Mouse (Mus musculus) stomach, postnatal 0 days (tissue): Measurements from ENCODE around the gene Zfp454. TPM values are rescaled to one million over a fixed set of nuclear protein-coding genes. Genes with fewer than 3 reads are reported as not detected.
A peak's percentile ranks its signal among the peaks of the same experiment; 100 is the strongest.

Experiments used
- ATAC-seq: fragments of 200-750 bp; cut with Nextera tagmentation; 2 replicates; pipeline ENCODE4 v1.8.0; 2017; ENCODE audit not compliant: low FRiP score, low TSS enrichment
- DNase-seq: peaks from one replicate; pipeline ENCODE4 v3.0.0-alpha.2; 2016; ENCODE audit warnings: low spot score
- H3K27ac ChIP-seq: fragments of 300-500 bp; sonication (generic); replicated peaks from 2 replicates; pipeline ENCODE4 v1.5.1; 2014; ENCODE audit warnings: mild to moderate bottlenecking, control low read depth
- H3K27me3 ChIP-seq: fragments of 300-500 bp; sonication (generic); 2 replicates; pipeline ENCODE4 v1.6.1; 2014; ENCODE audit warnings: low read length; ENCODE audit not compliant: control insufficient read depth, insufficient read depth
- H3K36me3 ChIP-seq: fragments of 300-500 bp; sonication (generic); 2 replicates; pipeline ENCODE4 v1.6.1; 2014; ENCODE audit warnings: low read length, mixed read lengths; ENCODE audit not compliant: control insufficient read depth, insufficient read depth
- H3K4me1 ChIP-seq: fragments of 300-500 bp; sonication (generic); replicated peaks from 2 replicates; pipeline ENCODE4 v1.6.1; 2014; ENCODE audit warnings: antibody characterized with exemption; ENCODE audit not compliant: control insufficient read depth, insufficient read depth
- H3K4me2 ChIP-seq: fragments of 300-500 bp; sonication (generic); replicated peaks from 2 replicates; pipeline ENCODE4 v1.6.1; 2014; ENCODE audit warnings: low read depth, mild to moderate bottlenecking, control low read depth, moderate library complexity
- H3K4me3 ChIP-seq: fragments of 300-500 bp; sonication (generic); 2 replicates; pipeline ENCODE4 v1.5.1; 2014; ENCODE audit warnings: low read depth, low read length, control low read depth
- H3K9ac ChIP-seq: fragments of 300-500 bp; sonication (generic); 2 replicates; pipeline ENCODE4 v1.6.1; 2014; ENCODE audit warnings: mild to moderate bottlenecking, low read length, control low read depth, mixed read lengths
- H3K9me3 ChIP-seq: fragments of 300-500 bp; sonication (generic); 2 replicates; pipeline ENCODE4 v1.6.1; 2016; ENCODE audit warnings: low read length; ENCODE audit not compliant: control insufficient read depth
- CTCF ChIP-seq: IDR thresholded peaks from 2 replicates; pipeline ENCODE4 v1.5.1; 2016; ENCODE audit warnings: antibody characterized with exemption, low read depth, mild to moderate bottlenecking, moderate library complexity
- EP300 ChIP-seq: optimal IDR thresholded peaks from 2 replicates; pipeline ENCODE3; 2016; ENCODE audit warnings: antibody characterized with exemption
- WGBS: fragments of 180-500 bp; shearing (Covaris S2); extraction: QIAGEN DNeasy Blood & Tissue Kit; methylation state at CpG from one replicate; pipeline ENCODE4 v1.1.7; 2014; 5-methylcytosine and 5-hydroxymethylcytosine counted together
- polyA plus RNA-seq: library from polyadenylated mRNA; unstranded; fragments of >200 nt; fragmentation: Nextera tagmentation; extraction: Ambion mirVana; gene quantifications from 2 replicates; pipeline ENCODE4 v1.2.1, GENCODE M21; 2015

Zfp454 gene
- polyA plus RNA-seq, 1 experiment from 2014 or later, result 1.6 TPM

GRCm38 (mm10) chr11:50850177-50850735 is 37.2 kb downstream of the Zfp454 start, which contains the start of gene Grm6:
Gene Grm6 (plus strand): TSS chr11:50850685.
- Histone ChIP-seq H3K4me1 (0 out of 2 replicates have a peak, but pooled peaks cover 3% of the 10 kb centered on the region), H3K4me3 (peak within 1 kb of the TSS; percentile 41), H3K27me3 (peaks cover 5% of the 10 kb centered on the region; the same call in 1 of the 2 replicates), H3K4me2 (peak within 1 kb of the TSS; percentile 65), H3K27ac (no peak within 1 kb of the TSS), H3K36me3 (no peaks in the 10 kb centered on the region), H3K9ac (no peak within 1 kb of the TSS), H3K9me3 (no peaks in the 10 kb centered on the region)
- DNase-seq (no peak), ATAC-seq (no peak)
- no peak for TF ChIP-seq CTCF
- TF ChIP-seq EP300, result no peak
- 2% methylated on average over 11 of the region's 11 CpGs for WGBS

GRCm38 (mm10) chr11:50849310-50849709 is 38.1 kb downstream of the Zfp454 start:
- DNase-seq (no peak), ATAC-seq (no peak)
- 5% methylated on average over 10 of the region's 10 CpGs for WGBS
- TF ChIP-seq CTCF, result no peak
- no peak for TF ChIP-seq EP300
- no peaks in the 10 kb centered on the region for H3K9me3 ChIP-seq
- no peaks in the 10 kb centered on the region for H3K36me3 ChIP-seq
- H3K9ac ChIP-seq, result no peak overlapping the region
- H3K4me1 ChIP-seq, result 0 out of 2 replicates have a peak, but pooled peaks cover 3% of the 10 kb centered on the region
- H3K4me2 ChIP-seq, result no peak overlapping the region
- no peak overlapping the region for H3K27ac ChIP-seq
- peaks cover 5% of the 10 kb centered on the region; the same call in 1 of the 2 replicates for H3K27me3 ChIP-seq
- no peak overlapping the region for H3K4me3 ChIP-seq

GRCm38 (mm10) chr11:50848520-50849137 is 38.8 kb downstream of the Zfp454 start:
- no peak for DNase-seq
- no peak overlapping the region for H3K4me3 ChIP-seq
- no peak for ATAC-seq
- no peak overlapping the region for H3K4me2 ChIP-seq
- no peak overlapping the region for H3K9ac ChIP-seq
- H3K36me3 ChIP-seq, result no peaks in the 10 kb centered on the region
- 0 out of 2 replicates have a peak, but pooled peaks cover 3% of the 10 kb centered on the region for H3K4me1 ChIP-seq
- peaks cover 5% of the 10 kb centered on the region; the same call in 1 of the 2 replicates for H3K27me3 ChIP-seq
- no peaks in the 10 kb centered on the region for H3K9me3 ChIP-seq
- WGBS, result 34% methylated on average over 3 of the region's 3 CpGs
- TF ChIP-seq CTCF (no peak), EP300 (no peak)
- H3K27ac ChIP-seq, result no peak overlapping the region

- no peak overlapping the region for H3K27ac ChIP-seq
- H3K4me1 ChIP-seq, result 0 out of 2 replicates have a peak, but pooled peaks cover 3% of the 10 kb centered on the region
- no peak overlapping the region for H3K9ac ChIP-seq
- H3K4me3 ChIP-seq, result no peak overlapping the region
- no peak for ATAC-seq
- no peaks in the 10 kb centered on the region for H3K36me3 ChIP-seq
- no peak overlapping the region for H3K4me2 ChIP-seq
- TF ChIP-seq EP300, result no peak
- TF ChIP-seq CTCF, result peak; percentile 59
- H3K9me3 ChIP-seq, result no peaks in the 10 kb centered on the region
- DNase-seq, result no peak
- WGBS, result 71% methylated on average over 5 of the region's 5 CpGs
- peaks cover 5% of the 10 kb centered on the region; the same call in 1 of the 2 replicates for H3K27me3 ChIP-seq
Observed at GRCm38 (mm10) chr11:50847047-50847446, 40.4 kb downstream of the Zfp454 start.

- ATAC-seq (no peak), DNase-seq (no peak)
- 0 out of 2 replicates have a peak, but pooled peaks cover 3% of the 10 kb centered on the region for H3K4me1 ChIP-seq
- 81% methylated on average over 3 of the region's 3 CpGs for WGBS
- H3K4me3 ChIP-seq, result no peak overlapping the region
- no peak overlapping the region for H3K9ac ChIP-seq
- peaks cover 5% of the 10 kb centered on the region; the same call in 1 of the 2 replicates for H3K27me3 ChIP-seq
- H3K9me3 ChIP-seq, result no peaks in the 10 kb centered on the region
- TF ChIP-seq EP300 (no peak), CTCF (no peak)
- no peak overlapping the region for H3K4me2 ChIP-seq
- no peaks in the 10 kb centered on the region for H3K36me3 ChIP-seq
- no peak overlapping the region for H3K27ac ChIP-seq
Observed at GRCm38 (mm10) chr11:50845951-50846350, 41.5 kb downstream of the Zfp454 start.
